Mouse (Mus musculus) olfactory bulb, adult 2 months (tissue): Measurements from ENCODE around the gene Cntnap1.

Experiments
- CTCF ChIP-seq: fragments of 200-500 bp; IDR thresholded peaks from 2 replicates; pipeline ENCODE4 v1.5.1; 2012; ENCODE audit warnings: low read depth, mild to moderate bottlenecking, low read length, moderate library complexity; ENCODE audit not compliant: insufficient read depth
- POLR2A ChIP-seq: fragments of 200-500 bp; IDR thresholded peaks from 2 replicates; pipeline ENCODE4 v1.6.1; 2012; ENCODE audit warnings: mild to moderate bottlenecking, low read depth, low read length, moderate library complexity; ENCODE audit not compliant: insufficient read depth

GRCm38 (mm10) chr11:101137000-101137399, 33.3 kb upstream of the Cntnap1 start:
- no peak for TF ChIP-seq POLR2A
- TF ChIP-seq CTCF, result no peak
